In the genomic region with DNA sequence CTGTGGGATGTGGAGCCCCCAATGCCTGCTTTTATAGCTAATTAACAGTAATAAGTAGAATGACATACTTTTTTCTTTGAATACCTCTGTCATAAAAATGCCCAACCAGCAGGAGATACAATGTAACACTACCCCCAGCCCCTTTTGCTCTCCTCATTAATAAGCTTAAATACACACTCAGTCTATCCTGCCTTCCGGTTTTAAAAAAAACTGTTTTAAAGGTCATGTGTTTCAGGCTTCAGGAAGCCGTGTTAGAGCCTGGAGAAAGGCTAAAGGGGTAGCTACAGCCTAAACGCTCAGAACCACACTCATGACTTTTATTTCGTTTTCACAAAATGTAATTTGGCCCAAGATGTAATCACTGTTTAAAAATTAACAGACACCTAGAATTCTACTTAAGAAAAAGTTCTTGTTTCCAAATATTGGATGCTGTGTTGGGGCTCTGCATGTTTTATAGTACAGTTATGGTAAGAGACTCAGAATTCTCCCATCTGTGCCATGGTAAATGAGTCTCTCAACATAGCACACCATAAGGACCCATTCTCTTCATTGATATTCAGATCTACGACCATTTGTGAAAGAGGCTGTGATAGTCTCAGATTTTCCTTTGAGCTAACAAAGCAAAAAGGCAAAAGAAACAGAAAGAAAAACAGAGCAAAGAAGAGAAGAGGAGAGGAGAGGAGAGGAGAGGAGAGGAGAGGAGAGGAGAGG, we compare ENCODE assay signal across 20 mouse cellular contexts.
DNase-seq lines count a peak whose midpoint lies in the region; ATAC-seq lines count a peak whose summit lies in the region.
"Had no signal": no experiment of that assay in that cellular context is flagged by ENCODE, and none has a peak within 500 bp of the region (broad histone marks: within the 10 kb centered on the region; RNA-seq: fewer than 3 reads in every experiment).

No protein-coding gene starts in this region.

- no peaks in the 10 kb centered on the region for H3K27me3 ChIP-seq in embryonic facial prominence, embryonic 14.5 days (replicated peaks; ENCODE audit: control insufficient read depth, insufficient read depth, low read length)
- no peaks in the 10 kb centered on the region for H3K27me3 ChIP-seq in embryonic facial prominence, embryonic 10.5 days (replicated peaks; ENCODE audit: low read depth, poor library complexity, severe bottlenecking)
- no peaks in the 10 kb centered on the region for H3K27me3 ChIP-seq in limb, embryonic 11.5 days (ENCODE audit: control insufficient read depth, insufficient read depth, low read length)
- no peaks in the 10 kb centered on the region for H3K27me3 ChIP-seq in limb, embryonic 10.5 days (ENCODE audit: low read depth, poor library complexity, severe bottlenecking)
- H3K27me3 ChIP-seq in limb, embryonic 12.5 days: no peaks in the 10 kb centered on the region
- H3K27me3 ChIP-seq in heart, embryonic 12.5 days (replicated peaks): no peaks in the 10 kb centered on the region
- H3K27me3 ChIP-seq: intestine, embryonic 15.5 days had no signal

- H3K4me2 ChIP-seq in embryonic facial prominence, embryonic 14.5 days (ENCODE audit: low read depth, low read length): no peak overlapping the region
- no peak overlapping the region for H3K4me2 ChIP-seq in limb, embryonic 11.5 days (ENCODE audit: low read depth, severe bottlenecking)
- H3K4me2 ChIP-seq in limb, embryonic 12.5 days: no peak overlapping the region
- H3K4me2 ChIP-seq in heart, embryonic 12.5 days: no peak overlapping the region
- H3K4me2 ChIP-seq: heart, embryonic 11.5 days; hindbrain, embryonic 14.5 days; intestine, embryonic 15.5 days had no signal

- no peaks in the 10 kb centered on the region for H3K4me1 ChIP-seq in embryonic facial prominence, embryonic 14.5 days (ENCODE audit: control insufficient read depth, insufficient read depth, low read length)
- no peaks in the 10 kb centered on the region for H3K4me1 ChIP-seq in embryonic facial prominence, embryonic 10.5 days
- no peaks in the 10 kb centered on the region for H3K4me1 ChIP-seq in limb, embryonic 11.5 days (ENCODE audit: control insufficient read depth, insufficient read depth, low read length)
- 0 out of 2 replicates have a peak, but pooled peaks cover 5% of the 10 kb centered on the region for H3K4me1 ChIP-seq in limb, embryonic 10.5 days
- H3K4me1 ChIP-seq in limb, embryonic 12.5 days (replicated peaks): peaks cover 5% of the 10 kb centered on the region; the same call in 1 of the 2 replicates
- H3K4me1 ChIP-seq in heart, embryonic 12.5 days (replicated peaks): no peaks in the 10 kb centered on the region
- H3K4me1 ChIP-seq: hindbrain, embryonic 10.5 days; intestine, embryonic 15.5 days had no signal

- H3K9ac ChIP-seq in embryonic facial prominence, embryonic 14.5 days (ENCODE audit: low read depth, low read length): no peak overlapping the region
- no peak overlapping the region for H3K9ac ChIP-seq in limb, embryonic 11.5 days (ENCODE audit: low read length)
- H3K9ac ChIP-seq in limb, embryonic 12.5 days (replicated peaks): no peak overlapping the region
- no peak overlapping the region for H3K9ac ChIP-seq in heart, embryonic 12.5 days
- H3K9ac ChIP-seq: hindbrain, embryonic 14.5 days; intestine, embryonic 15.5 days had no signal

- no peaks in the 10 kb centered on the region for H3K36me3 ChIP-seq in embryonic facial prominence, embryonic 14.5 days (ENCODE audit: control insufficient read depth, insufficient read depth, low read length)
- no peaks in the 10 kb centered on the region for H3K36me3 ChIP-seq in embryonic facial prominence, embryonic 10.5 days (replicated peaks)
- no peaks in the 10 kb centered on the region for H3K36me3 ChIP-seq in limb, embryonic 11.5 days (ENCODE audit: control insufficient read depth, insufficient read depth, low read length)
- no peaks in the 10 kb centered on the region for H3K36me3 ChIP-seq in limb, embryonic 10.5 days
- H3K36me3 ChIP-seq in limb, embryonic 12.5 days: no peaks in the 10 kb centered on the region
- no peaks in the 10 kb centered on the region for H3K36me3 ChIP-seq in heart, embryonic 12.5 days
- H3K36me3 ChIP-seq: G1E; hindbrain, embryonic 10.5 days; intestine, embryonic 15.5 days had no signal

- no peak overlapping the region for H3K4me3 ChIP-seq in embryonic facial prominence, embryonic 14.5 days (ENCODE audit: low read depth, low read length)
- H3K4me3 ChIP-seq in embryonic facial prominence, embryonic 10.5 days: no peak overlapping the region
- H3K4me3 ChIP-seq in limb, embryonic 11.5 days (ENCODE audit: low read depth, low read length): no peak overlapping the region
- H3K4me3 ChIP-seq in limb, embryonic 10.5 days: no peak overlapping the region
- no peak overlapping the region for H3K4me3 ChIP-seq in limb, embryonic 12.5 days (replicated peaks)
- H3K4me3 ChIP-seq in heart, embryonic 12.5 days: no peak overlapping the region
- H3K4me3 ChIP-seq: heart, adult 2 months; hindbrain, embryonic 10.5 days; intestine, embryonic 15.5 days had no signal

- 0 out of 2 replicates have a peak, but pooled peaks have one; percentile 13 for ATAC-seq in embryonic facial prominence, embryonic 14.5 days (ENCODE audit: low read depth)
- peak; percentile 72 for ATAC-seq in limb, embryonic 11.5 days (ENCODE audit: insufficient number of reproducible peaks, low FRiP score, low TSS enrichment, low read depth)
- peak; percentile 76 for ATAC-seq in limb, embryonic 12.5 days (ENCODE audit: insufficient number of reproducible peaks, insufficient read depth, low FRiP score, low TSS enrichment, low read depth)
- no peak for ATAC-seq in heart, embryonic 12.5 days (ENCODE audit: insufficient number of reproducible peaks, low FRiP score)
- ATAC-seq: CD4-positive, CD25-positive, alpha-beta regulatory T cell, adult 4 months; intestine, embryonic 15.5 days had no signal

- H3K9me3 ChIP-seq in embryonic facial prominence, embryonic 14.5 days (ENCODE audit: control insufficient read depth, low read length): no peaks in the 10 kb centered on the region
- H3K9me3 ChIP-seq in embryonic facial prominence, embryonic 10.5 days: no peaks in the 10 kb centered on the region
- no peaks in the 10 kb centered on the region for H3K9me3 ChIP-seq in limb, embryonic 11.5 days (ENCODE audit: control insufficient read depth, low read length)
- H3K9me3 ChIP-seq in limb, embryonic 10.5 days (replicated peaks): no peaks in the 10 kb centered on the region
- H3K9me3 ChIP-seq in limb, embryonic 12.5 days: no peaks in the 10 kb centered on the region
- no peaks in the 10 kb centered on the region for H3K9me3 ChIP-seq in heart, embryonic 12.5 days (replicated peaks)
- H3K9me3 ChIP-seq: G1E; hindbrain, embryonic 10.5 days; intestine, embryonic 15.5 days had no signal

- no peak overlapping the region for H3K27ac ChIP-seq in embryonic facial prominence, embryonic 14.5 days (replicated peaks; ENCODE audit: low read depth, low read length)
- no peak overlapping the region for H3K27ac ChIP-seq in embryonic facial prominence, embryonic 10.5 days (replicated peaks)
- no peak overlapping the region for H3K27ac ChIP-seq in limb, embryonic 11.5 days (replicated peaks; ENCODE audit: low read depth, low read length)
- H3K27ac ChIP-seq in limb, embryonic 10.5 days: no peak overlapping the region
- no peak overlapping the region for H3K27ac ChIP-seq in limb, embryonic 12.5 days
- H3K27ac ChIP-seq in heart, embryonic 12.5 days (ENCODE audit: poor library complexity, severe bottlenecking): no peak overlapping the region
- H3K27ac ChIP-seq: heart, adult 2 months; hindbrain, embryonic 10.5 days; hindbrain, embryonic 14.5 days; intestine, embryonic 15.5 days had no signal

- WGBS in embryonic facial prominence, embryonic 14.5 days: 59% methylated on average over 5 of the region's 5 CpGs
- 72% methylated on average over 5 of the region's 5 CpGs for WGBS in embryonic facial prominence, embryonic 10.5 days
- WGBS in limb, embryonic 11.5 days: 50% methylated on average over 5 of the region's 5 CpGs
- 72% methylated on average over 5 of the region's 5 CpGs for WGBS in limb, embryonic 10.5 days
- 39% methylated on average over 5 of the region's 5 CpGs for WGBS in limb, embryonic 12.5 days
- WGBS in heart, embryonic 12.5 days: 74% methylated on average over 5 of the region's 5 CpGs

- DNase-seq in embryonic facial prominence, embryonic 14.5 days (ENCODE audit: low spot score): no peak
- no peak for DNase-seq in embryonic facial prominence, embryonic 10.5 days (ENCODE audit: low spot score)
- no peak for DNase-seq in limb, embryonic 11.5 days (ENCODE audit: low spot score)
- no peak for DNase-seq in limb, embryonic 10.5 days (ENCODE audit: low spot score)
- DNase-seq in gastrocnemius, postnatal 4 days (ENCODE audit: low spot score in 2 of 2): no peak
- DNase-seq: adrenal gland, adult 8-10 months; adrenal gland, postnatal 36 days; B cell, adult 2 months; cerebellum, adult 2 months; cerebellum, postnatal 10 days; gastrocnemius, postnatal 10 days; heart, adult 2 months had no signal
